Mouse (Mus musculus): ENCODE results near the gene Elf4. TPM values are rescaled to one million over a fixed set of nuclear protein-coding genes. Genes with fewer than 3 reads are reported as not detected.
"Not testable (repeated sequence)": the region's sequence is repeated elsewhere in the genome, so short reads cannot be mapped to it uniquely, and the experiment has no call there.

The Elf4 gene
- polyA plus RNA-seq, 1 experiment = 20.4 TPM

- H3K4me3 ChIP-seq (replicated peaks; ENCODE audit: control insufficient read depth, low read depth, low read length) = peak overlapping the region; percentile 93
- no peaks in the 10 kb centered on the region; the same call in 1 of the 2 replicates for H3K4me1 ChIP-seq (ENCODE audit: control insufficient read depth, insufficient read depth, low read length)
- WGBS = 18% methylated on average over 9 of the region's 9 CpGs
- peak overlapping the region; percentile 97 for H3K27ac ChIP-seq (ENCODE audit: control insufficient read depth, insufficient read depth, low read depth, low read length, poor library complexity)
- TF ChIP-seq CTCF (IDR thresholded peaks at IDR 0.05; ENCODE audit: control insufficient read depth, insufficient read depth, low read length) = no peak
- TF ChIP-seq POLR2A (IDR thresholded peaks at IDR 0.05; ENCODE audit: borderline replicate concordance, control insufficient read depth, low read depth, low read length) = no peak
Observed at GRCm38 (mm10) chrX:48452231-48452890, 10.6 kb downstream of the Elf4 start.

GRCm38 (mm10) chrX:48449646-48450045 is 13.3 kb downstream of the Elf4 start:
- no peak overlapping the region for H3K4me3 ChIP-seq (replicated peaks; ENCODE audit: control insufficient read depth, low read depth, low read length)
- TF ChIP-seq CTCF (IDR thresholded peaks at IDR 0.05; ENCODE audit: control insufficient read depth, insufficient read depth, low read length) (no peak), POLR2A (IDR thresholded peaks at IDR 0.05; ENCODE audit: borderline replicate concordance, control insufficient read depth, low read depth, low read length) (no peak)
- no peak overlapping the region for H3K27ac ChIP-seq (ENCODE audit: control insufficient read depth, insufficient read depth, low read depth, low read length, poor library complexity)
- 61% methylated on average over 10 of the region's 10 CpGs for WGBS
- H3K4me1 ChIP-seq (ENCODE audit: control insufficient read depth, insufficient read depth, low read length) = no peaks in the 10 kb centered on the region; the same call in 1 of the 2 replicates

GRCm38 (mm10) chrX:48444677-48445076 is 18.3 kb downstream of the Elf4 start:
- H3K4me3 ChIP-seq (replicated peaks; ENCODE audit: control insufficient read depth, low read depth, low read length) = no peak overlapping the region
- TF ChIP-seq CTCF (IDR thresholded peaks at IDR 0.05; ENCODE audit: control insufficient read depth, insufficient read depth, low read length) = no peak
- no peak for TF ChIP-seq POLR2A (IDR thresholded peaks at IDR 0.05; ENCODE audit: borderline replicate concordance, control insufficient read depth, low read depth, low read length)
- H3K27ac ChIP-seq (ENCODE audit: control insufficient read depth, insufficient read depth, low read depth, low read length, poor library complexity) = no peak overlapping the region
- 33% methylated on average over 4 of the region's 4 CpGs for WGBS
- peaks cover 5% of the 10 kb centered on the region; the same call in 1 of the 2 replicates for H3K4me1 ChIP-seq (ENCODE audit: control insufficient read depth, insufficient read depth, low read length)

GRCm38 (mm10) chrX:48441954-48442353 is 21.0 kb downstream of the Elf4 start:
- WGBS = 58% methylated on average over 7 of the region's 7 CpGs
- no peak overlapping the region for H3K4me3 ChIP-seq (replicated peaks; ENCODE audit: control insufficient read depth, low read depth, low read length)
- TF ChIP-seq CTCF (IDR thresholded peaks at IDR 0.05; ENCODE audit: control insufficient read depth, insufficient read depth, low read length) = no peak
- TF ChIP-seq POLR2A (IDR thresholded peaks at IDR 0.05; ENCODE audit: borderline replicate concordance, control insufficient read depth, low read depth, low read length) = no peak
- H3K4me1 ChIP-seq (ENCODE audit: control insufficient read depth, insufficient read depth, low read length) = peaks cover 9% of the 10 kb centered on the region
- no peak overlapping the region for H3K27ac ChIP-seq (ENCODE audit: control insufficient read depth, insufficient read depth, low read depth, low read length, poor library complexity)

- Histone ChIP-seq H3K4me1 (ENCODE audit: control insufficient read depth, insufficient read depth, low read length) (peaks cover 11% of the 10 kb centered on the region), H3K27ac (ENCODE audit: control insufficient read depth, insufficient read depth, low read depth, low read length, poor library complexity) (0 out of 2 replicates have a peak overlapping the region, but pooled peaks have one; percentile 33), H3K4me3 (replicated peaks; ENCODE audit: control insufficient read depth, low read depth, low read length) (no peak overlapping the region)
- TF ChIP-seq CTCF (IDR thresholded peaks at IDR 0.05; ENCODE audit: control insufficient read depth, insufficient read depth, low read length) (no peak), POLR2A (IDR thresholded peaks at IDR 0.05; ENCODE audit: borderline replicate concordance, control insufficient read depth, low read depth, low read length) (no peak)
- 79% methylated on average over 6 of the region's 6 CpGs for WGBS
Observed at GRCm38 (mm10) chrX:48441548-48441947, 21.4 kb downstream of the Elf4 start.

GRCm38 (mm10) chrX:48439036-48439435 is 23.9 kb downstream of the Elf4 start:
- Histone ChIP-seq H3K4me3 (replicated peaks; ENCODE audit: control insufficient read depth, low read depth, low read length) (no peak overlapping the region), H3K27ac (ENCODE audit: control insufficient read depth, insufficient read depth, low read depth, low read length, poor library complexity) (peak overlapping the region; percentile 76), H3K4me1 (ENCODE audit: control insufficient read depth, insufficient read depth, low read length) (peaks cover 18% of the 10 kb centered on the region)
- WGBS = 27% methylated on average over 4 of the region's 4 CpGs
- no peak for TF ChIP-seq CTCF (IDR thresholded peaks at IDR 0.05; ENCODE audit: control insufficient read depth, insufficient read depth, low read length)
- no peak for TF ChIP-seq POLR2A (IDR thresholded peaks at IDR 0.05; ENCODE audit: borderline replicate concordance, control insufficient read depth, low read depth, low read length)

- Histone ChIP-seq H3K27ac (ENCODE audit: control insufficient read depth, insufficient read depth, low read depth, low read length, poor library complexity) (peak overlapping the region; percentile 59), H3K4me1 (ENCODE audit: control insufficient read depth, insufficient read depth, low read length) (peaks cover 15% of the 10 kb centered on the region)
- 54% methylated on average over 7 of the region's 7 CpGs for WGBS
- H3K4me3 ChIP-seq (replicated peaks; ENCODE audit: control insufficient read depth, low read depth, low read length) = not testable (repeated sequence)
Observed at GRCm38 (mm10) chrX:48436082-48436481, 26.9 kb downstream of the Elf4 start.

GRCm38 (mm10) chrX:48435477-48435900 is 27.4 kb downstream of the Elf4 start:
- H3K4me1 ChIP-seq (ENCODE audit: control insufficient read depth, insufficient read depth, low read length) = peaks cover 15% of the 10 kb centered on the region
- 27% methylated on average over 9 of the region's 9 CpGs for WGBS
- TF ChIP-seq POLR2A (IDR thresholded peaks at IDR 0.05; ENCODE audit: borderline replicate concordance, control insufficient read depth, low read depth, low read length) (no peak), CTCF (IDR thresholded peaks at IDR 0.05; ENCODE audit: control insufficient read depth, insufficient read depth, low read length) (no peak)

GRCm38 (mm10) chrX:48434251-48434650 is 28.7 kb downstream of the Elf4 start:
- Histone ChIP-seq H3K4me3 (replicated peaks; ENCODE audit: control insufficient read depth, low read depth, low read length) (no peak overlapping the region), H3K27ac (ENCODE audit: control insufficient read depth, insufficient read depth, low read depth, low read length, poor library complexity) (no peak overlapping the region), H3K4me1 (ENCODE audit: control insufficient read depth, insufficient read depth, low read length) (peaks cover 13% of the 10 kb centered on the region)
- TF ChIP-seq POLR2A (IDR thresholded peaks at IDR 0.05; ENCODE audit: borderline replicate concordance, control insufficient read depth, low read depth, low read length) = no peak
- TF ChIP-seq CTCF (IDR thresholded peaks at IDR 0.05; ENCODE audit: control insufficient read depth, insufficient read depth, low read length) = no peak
- 88% methylated on average over 1 of the region's 1 CpGs for WGBS

More at GRCm38 (mm10) chrX:48435477-48435900, 27.4 kb downstream of the Elf4 start:
- H3K27ac ChIP-seq (ENCODE audit: control insufficient read depth, insufficient read depth, low read depth, low read length, poor library complexity) = peak overlapping the region; percentile 59
- H3K4me3 ChIP-seq (replicated peaks; ENCODE audit: control insufficient read depth, low read depth, low read length) = no peak overlapping the region
